Mouse (Mus musculus): ENCODE measurements around the gene Npr3. TPM values are rescaled to one million over a fixed set of nuclear protein-coding genes. Genes with fewer than 3 reads are reported as not detected.

Gene Npr3
- total RNA-seq, 2 experiments from 2014 or later: 10.6 to 11.2 TPM

Other genes starting within 250 kb of the Npr3 start
- gene Sub1, start 89.7 kb upstream of the Npr3 start, total RNA-seq (2021): 100 to 1,000 TPM; 152 to 153 TPM
- gene Zfr, start 210.5 kb upstream of the Npr3 start, total RNA-seq (2021): 10 to 100 TPM; 72.3 to 89.0 TPM

All from gastrocnemius, postnatal 10 days (tissue).